Mouse (Mus musculus) layer of hippocampus, adult 18-20 months (tissue): ENCODE data around the gene Arhgef2. TPM values are rescaled to one million over a fixed set of nuclear protein-coding genes. Genes with fewer than 3 reads are reported as not detected.
A peak's percentile ranks its signal among the peaks of the same experiment; 100 is the strongest.

Source experiments
- DNase-seq, 2 experiments: peaks; one replicate each; pipeline ENCODE4 v3.0.0; 2022; ENCODE audit warnings: low spot score in 2 of 2
- total RNA-seq, 2 experiments: library from RNA; stranded (reverse); gene quantifications; 2 replicates each; pipeline ENCODE4 v1.2.3; 2021

Arhgef2 gene
- total RNA-seq, 2 experiments from 2014 or later = 237 to 255 TPM

DNA sequence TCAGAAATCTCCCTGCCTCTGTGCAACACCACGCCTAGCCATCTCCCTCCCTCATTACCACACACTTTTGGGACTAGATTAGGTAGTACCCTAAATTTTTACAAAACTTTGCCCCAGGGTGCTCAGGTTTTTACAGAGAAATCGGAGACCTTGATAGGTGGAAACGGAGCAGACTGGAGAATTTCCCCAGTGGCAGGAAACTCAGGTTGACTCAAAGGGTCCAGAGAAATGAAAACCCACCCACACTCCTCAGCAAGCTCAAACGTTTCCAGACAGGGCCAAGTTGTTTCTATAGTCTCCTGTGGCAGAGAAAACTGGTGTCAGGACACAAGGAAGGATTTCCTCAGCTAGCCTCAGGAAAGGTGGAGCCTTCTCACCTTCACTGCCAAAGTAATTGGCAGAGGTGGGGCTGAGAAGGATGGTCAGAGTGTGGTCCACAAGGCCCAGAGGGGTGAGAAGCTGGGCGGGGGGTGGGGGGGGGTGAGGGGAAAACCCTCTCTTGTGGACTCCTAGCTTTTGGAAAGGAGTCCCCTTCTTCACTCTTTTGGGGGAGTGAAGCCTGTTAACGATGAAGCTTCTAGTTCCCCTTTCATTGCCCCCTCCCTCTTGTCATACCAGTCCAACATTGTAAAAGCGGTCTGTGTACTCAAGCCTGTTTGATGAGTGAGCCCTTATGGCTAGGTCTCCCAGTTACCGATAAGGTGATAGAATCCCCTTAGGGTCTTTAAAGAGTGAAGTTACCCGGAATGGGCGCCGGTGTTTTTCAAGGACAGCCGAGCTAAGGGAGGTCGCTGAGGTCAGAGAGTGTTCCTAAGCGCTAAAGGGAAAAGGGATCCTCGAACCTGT is 14.6 kb downstream of the Arhgef2 start:
- no peak for DNase-seq

DNA sequence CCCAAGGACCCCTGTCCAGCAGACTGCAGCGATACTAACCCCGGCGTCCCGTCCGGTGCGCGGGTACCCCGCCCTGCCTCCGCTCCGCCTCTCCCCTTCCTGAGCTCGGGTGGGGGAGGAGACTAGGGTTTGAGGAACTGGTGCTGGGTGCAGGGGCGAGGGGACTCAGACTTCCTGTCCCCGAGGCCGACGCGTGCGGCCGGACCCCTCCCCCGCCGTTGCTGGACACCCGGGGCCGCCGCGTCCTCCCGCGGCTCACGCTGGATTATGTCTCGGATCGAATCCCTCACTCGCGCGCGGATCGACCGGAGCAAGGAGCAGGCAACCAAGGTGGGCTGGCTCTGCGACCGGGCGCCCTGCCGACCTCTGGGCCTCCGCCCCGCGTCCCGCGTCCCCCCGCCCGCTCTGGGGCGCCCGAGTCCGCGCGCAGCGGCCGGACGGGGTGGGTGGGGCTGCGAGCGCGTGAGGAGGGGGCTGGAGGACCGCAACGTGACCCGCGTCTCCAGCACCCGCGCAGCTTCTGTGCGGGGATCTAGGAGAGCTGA is 15.3 kb downstream of the Arhgef2 start:
- DNase-seq = no peak

GRCm38 (mm10) chr3:88621537-88622112 is 15.9 kb downstream of the Arhgef2 start:
- DNase-seq = no peak

DNA sequence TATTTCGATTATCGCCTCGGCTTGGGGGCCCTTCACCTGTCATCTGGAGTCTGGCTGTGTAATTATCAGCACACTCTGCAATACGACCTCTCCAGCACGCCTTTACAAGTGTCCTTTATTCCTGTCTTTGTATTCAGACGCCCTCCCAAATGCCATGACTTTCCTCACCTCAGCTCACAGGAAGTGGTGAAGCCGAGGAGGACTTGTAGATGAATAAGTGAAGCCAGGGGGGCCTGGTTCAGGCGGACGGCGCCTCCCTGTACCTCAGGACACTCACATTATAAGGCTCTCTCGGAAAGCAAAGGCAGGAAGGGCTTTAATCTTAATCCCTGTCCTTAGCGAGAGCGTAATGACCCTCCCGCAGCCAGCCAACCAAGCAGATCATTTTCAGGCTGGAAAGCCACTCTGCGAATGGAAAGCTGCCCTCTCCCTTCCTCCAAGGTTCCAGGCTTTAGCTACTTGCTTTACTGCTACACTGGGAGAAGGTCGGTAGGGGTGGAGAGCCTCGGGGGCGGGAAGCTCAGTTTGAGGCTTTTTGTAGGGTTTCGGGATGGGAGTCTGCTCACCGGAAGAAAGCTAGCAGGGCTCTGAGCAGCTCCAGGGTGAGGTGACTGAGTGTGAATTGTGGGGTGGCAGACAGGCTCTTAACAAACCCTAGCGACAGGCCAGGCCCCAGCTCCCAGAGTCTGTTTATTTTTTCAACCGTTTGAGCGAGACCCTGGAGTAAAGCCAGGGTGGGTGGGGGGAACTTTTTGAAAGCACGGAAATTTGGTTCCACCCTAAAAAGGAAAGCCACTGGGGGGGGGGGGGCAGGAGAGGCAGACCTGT is 16.6 kb downstream of the Arhgef2 start:
- no peak for DNase-seq

- DNase-seq = no peak
These were observed 17.2 kb downstream of the Arhgef2 start for GRCm38 (mm10) chr3:88622941-88623345.

DNA sequence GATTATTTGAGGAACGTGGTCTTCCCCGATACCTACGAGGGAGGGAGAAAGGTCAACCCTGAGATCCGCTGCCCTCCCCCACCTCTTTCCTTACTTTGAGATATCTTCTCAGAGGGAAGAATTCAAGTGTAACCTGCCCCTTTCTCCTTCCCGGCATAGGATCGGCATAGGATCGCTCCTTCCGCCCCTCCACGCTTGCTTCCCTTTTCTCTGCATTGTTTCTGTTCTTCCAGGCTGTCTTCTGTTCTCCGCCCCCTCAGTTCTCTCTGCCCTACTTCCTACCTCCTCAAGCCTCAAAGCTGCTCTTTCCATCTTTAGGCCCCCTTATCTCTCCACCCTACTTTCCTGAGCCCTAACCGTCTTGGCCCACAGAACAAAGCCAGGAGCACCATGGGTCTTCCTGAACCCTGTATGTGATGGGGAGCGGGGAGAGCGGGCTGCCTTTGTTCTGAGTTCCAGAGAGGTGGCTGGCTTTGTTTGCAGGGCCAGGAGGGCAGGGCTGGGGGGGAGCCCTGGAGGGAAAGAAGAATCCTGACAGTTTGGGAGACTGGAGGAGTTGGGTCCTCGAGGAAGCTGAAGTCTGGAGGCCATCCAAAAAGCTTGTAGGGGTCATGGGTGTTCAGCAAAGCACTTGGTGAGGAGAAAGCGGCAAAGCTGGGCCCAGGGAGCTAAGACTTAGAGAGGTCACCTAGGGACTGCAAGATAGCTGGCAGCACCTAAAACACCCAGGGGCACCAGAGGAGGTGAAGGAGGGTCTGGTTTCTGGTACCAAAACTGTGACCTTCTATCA is 17.8 kb downstream of the Arhgef2 start:
- no peak for DNase-seq

DNA sequence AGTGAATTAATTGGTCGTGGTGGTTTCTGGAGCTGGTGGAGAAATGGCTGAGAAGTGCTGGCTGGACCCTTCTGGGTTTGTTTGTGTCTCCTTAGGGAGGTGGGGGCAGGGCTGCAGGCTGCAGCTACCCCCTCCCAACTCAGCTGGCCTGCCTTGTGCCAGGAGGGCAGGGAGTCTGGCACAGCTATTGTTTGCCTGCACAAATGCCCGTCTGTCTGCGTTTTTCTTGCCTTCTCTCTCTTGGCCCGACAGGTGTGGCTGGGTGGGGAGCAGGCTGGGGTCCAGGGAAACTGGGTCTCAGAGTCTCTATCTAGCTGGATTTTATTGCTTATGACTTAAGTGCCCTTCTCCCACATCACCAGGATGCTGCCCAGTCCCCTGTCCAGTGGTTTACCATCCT is 18.6 kb downstream of the Arhgef2 start:
- peak in 1 of 2 experiments; percentile 62 for DNase-seq

DNA sequence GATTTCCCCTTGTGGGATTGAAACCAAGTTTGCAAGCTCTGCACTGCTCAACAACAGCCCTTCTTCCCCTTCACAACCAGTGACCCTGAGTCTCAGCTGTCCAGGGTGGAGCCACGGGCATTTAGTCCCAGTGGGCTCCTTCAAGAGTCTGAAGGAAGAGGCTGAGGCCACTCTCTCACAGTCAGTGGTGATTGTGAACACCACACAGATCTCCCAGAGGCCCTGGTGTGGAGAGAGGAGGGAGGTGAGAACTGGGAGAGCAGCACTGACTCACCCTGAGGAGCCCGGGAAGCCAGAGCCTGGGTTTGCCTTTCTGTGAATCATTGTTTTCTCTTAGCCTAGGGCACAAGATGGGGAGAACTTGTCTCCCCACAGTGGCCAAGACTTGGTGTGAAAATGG is 19.2 kb downstream of the Arhgef2 start:
- no peak for DNase-seq

GRCm38 (mm10) chr3:88625531-88625930 is 19.8 kb downstream of the Arhgef2 start:
- DNase-seq = no peak

GRCm38 (mm10) chr3:88626316-88626715 is 20.6 kb downstream of the Arhgef2 start:
- no peak for DNase-seq

DNA sequence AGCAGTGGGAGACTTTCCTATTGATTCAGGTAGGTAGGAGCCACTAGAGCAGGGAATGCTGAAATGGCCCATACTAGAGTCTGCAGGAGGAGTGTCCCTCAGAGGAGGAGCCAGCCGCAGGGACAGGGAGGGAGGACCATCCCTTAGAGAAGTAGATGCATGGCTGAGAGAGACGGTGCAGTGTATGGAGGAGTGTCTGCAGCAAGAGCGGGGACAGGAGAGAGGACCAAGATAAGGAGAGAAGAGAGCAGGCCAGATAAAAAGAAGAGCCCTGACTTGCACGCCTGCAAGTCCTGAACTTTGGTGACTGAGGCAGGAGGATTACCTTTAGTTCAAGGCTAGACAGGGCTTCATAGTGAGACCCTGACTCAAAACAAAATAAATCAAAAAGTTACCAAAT is 21.3 kb downstream of the Arhgef2 start:
- DNase-seq = no peak

DNA sequence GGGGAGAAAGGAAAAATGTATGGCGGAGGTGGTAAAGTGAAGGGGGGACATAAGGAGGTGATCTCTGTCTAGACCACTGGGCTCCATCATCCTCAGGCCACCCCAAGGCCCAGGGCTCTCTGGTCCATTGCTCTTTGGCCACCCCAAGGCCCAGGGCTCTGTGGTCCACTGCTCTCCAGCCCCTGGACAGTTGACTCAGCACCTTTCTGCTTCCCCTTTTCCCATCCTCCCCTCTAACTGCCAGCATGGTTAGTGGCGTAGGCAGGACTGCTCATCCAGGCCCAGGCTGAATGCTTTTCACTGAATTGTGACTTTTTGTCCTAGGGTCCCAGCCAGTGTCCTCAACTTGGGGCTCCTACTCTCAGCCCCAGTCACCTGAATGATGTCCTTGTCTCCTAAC is 21.8 kb downstream of the Arhgef2 start:
- DNase-seq = no peak

GRCm38 (mm10) chr3:88628766-88629165 is 23.0 kb downstream of the Arhgef2 start:
- no peak for DNase-seq

DNA sequence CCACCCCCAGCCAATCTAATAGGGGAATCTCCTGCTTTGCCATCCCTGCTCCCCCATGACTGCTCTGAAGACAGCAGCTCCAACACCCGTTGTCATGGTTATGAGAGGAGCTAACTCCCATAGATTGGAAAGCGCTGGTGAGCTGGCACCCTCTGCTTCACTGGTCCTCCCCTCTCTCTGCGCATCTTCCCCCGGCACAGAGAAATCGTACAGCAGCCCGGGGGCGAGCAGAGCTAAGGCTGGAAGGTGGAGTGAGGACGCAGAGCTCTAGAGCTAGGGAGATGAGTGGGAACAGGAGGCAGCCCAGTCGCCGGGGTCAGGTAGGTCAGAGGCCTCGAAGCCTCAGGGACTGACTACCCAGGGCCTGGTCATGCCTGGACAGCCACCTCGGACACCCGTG is 23.5 kb downstream of the Arhgef2 start:
- peak; percentile 91 for DNase-seq

GRCm38 (mm10) chr3:88630018-88630417 is 24.3 kb downstream of the Arhgef2 start:
- no peak for DNase-seq

DNA sequence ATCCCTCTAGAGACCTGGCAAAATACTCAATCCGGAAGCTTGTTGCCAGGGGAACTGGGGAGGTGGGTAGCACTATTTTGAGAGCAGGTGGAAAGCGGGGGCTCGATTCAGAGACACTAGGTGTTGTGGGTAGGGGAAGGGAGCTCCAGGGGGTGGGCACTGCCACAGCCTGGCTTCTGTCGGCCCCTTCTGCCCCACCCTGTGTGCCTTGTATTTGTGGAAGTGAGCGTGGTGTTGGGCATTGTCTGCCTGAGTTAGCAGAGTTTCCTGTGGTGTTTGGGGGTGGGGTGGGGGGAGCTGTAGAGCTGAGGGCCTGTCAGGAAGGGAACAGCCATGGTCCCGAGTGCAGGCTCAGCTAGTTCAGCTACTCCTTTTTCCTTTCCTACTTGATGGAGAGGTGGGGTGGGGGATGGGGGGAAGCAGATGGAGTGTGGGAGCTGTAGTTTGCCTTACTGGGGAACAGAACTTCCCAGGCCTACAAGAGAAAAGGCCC is 25.1 kb downstream of the Arhgef2 start:
- peak; percentile 74 to 87 for DNase-seq

GRCm38 (mm10) chr3:88631921-88632587 is 26.3 kb downstream of the Arhgef2 start:
- DNase-seq = no peak

- DNase-seq = no peak
These were observed 27.3 kb downstream of the Arhgef2 start for GRCm38 (mm10) chr3:88633056-88633455.

DNA sequence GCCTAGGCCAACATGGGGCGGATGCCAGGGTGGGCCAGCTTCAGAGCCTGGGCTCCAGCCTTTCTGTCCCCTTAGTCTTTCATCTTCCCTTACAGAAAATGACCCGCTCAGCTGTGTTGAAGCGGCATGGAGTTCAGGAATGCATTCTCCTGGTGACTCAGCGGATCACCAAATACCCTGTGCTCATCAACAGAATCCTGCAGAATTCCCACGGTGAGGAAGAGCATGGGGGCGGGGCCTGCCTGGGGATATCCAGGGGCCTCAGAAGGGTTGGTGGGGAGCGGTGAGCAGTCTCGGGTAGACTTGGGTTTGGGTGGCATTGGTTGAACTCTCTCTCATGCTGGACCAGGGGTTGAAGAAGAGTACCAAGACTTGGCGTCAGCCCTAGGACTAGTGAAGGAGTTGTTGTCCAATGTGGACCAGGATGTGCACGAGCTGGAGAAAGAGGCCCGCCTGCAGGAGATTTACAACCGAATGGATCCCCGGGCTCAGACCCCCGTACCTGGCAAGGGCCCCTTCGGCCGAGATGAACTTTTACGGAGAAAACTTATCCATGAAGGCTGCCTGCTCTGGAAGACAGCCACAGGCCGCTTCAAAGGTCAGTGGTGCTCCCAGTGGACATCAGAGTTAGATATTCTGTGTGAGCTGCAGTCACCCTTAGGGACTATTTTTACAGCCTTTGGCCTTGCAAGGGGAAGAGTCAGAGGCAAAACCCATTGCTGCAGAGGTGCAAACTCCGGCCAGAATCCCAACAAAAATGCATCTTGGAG is 29.9 kb downstream of the Arhgef2 start:
- no peak for DNase-seq
